Mouse (Mus musculus): ENCODE data around the gene Mical2.

- TF ChIP-seq POLR2A (IDR thresholded peaks at IDR 0.05; ENCODE audit: borderline replicate concordance, insufficient read depth, low read length) (no peak), CTCF (IDR thresholded peaks at IDR 0.05; ENCODE audit: borderline replicate concordance, insufficient read depth, low read depth, low read length) (no peak)
Observed at GRCm38 (mm10) chr7:112389611-112390251, 164.1 kb downstream of the Mical2 start.
